Mouse (Mus musculus) G1E (cell line): ENCODE results near the gene Clpsl2.

Experiments used
- CTCF ChIP-seq: IDR thresholded peaks from 2 replicates; pipeline ENCODE4 v1.5.1; 2012; ENCODE audit warnings: low read depth, low read length, inconsistent platforms, mixed read lengths
- GATA1 ChIP-seq: IDR thresholded peaks from 2 replicates; pipeline ENCODE4 v1.6.1; 2012; ENCODE audit warnings: borderline replicate concordance, low read length, inconsistent platforms, mixed read lengths

DNA sequence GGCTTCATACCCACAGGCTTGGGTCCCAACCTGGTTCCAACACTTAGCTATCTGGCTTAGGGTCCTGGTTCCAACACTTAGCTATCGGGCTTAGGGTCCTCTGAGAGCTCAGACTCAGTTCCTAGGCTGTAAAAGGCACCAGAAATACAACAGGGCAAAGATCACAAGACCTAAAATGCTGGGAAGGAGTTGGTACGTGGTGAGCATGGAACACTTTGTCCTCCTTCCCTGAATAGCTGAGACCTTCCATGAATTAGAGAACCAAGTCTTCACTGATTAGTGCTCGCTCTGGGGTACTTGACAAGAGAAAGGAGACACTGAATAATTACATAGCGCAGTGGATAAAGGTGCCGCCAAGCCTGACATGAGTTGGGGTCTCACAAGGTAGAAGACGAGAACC lies 27.3 kb upstream of the Clpsl2 start:
- TF ChIP-seq GATA1 (no peak), CTCF (no peak)
